Mouse (Mus musculus): Measurements from ENCODE around the gene Baz2b. TPM values are rescaled to one million over a fixed set of nuclear protein-coding genes. Genes with fewer than 3 reads are reported as not detected.

The Baz2b gene
- 10 to 100 TPM; 89.2 to 97.1 TPM for total RNA-seq (2021)
- long read RNA-seq, experiment 1, partial matches to known transcripts = 4 of 17 reads
- long read RNA-seq, experiment 1, other reads (novel, unspliced or antisense) = 7 of 17 reads
- long read RNA-seq, experiment 2, transcript Baz2b-205 (2 exons, 406 nt) = major isoform, 8 of 46 reads
- long read RNA-seq, experiment 2, partial matches to known transcripts = 11 of 46 reads
- long read RNA-seq, experiment 2, other reads (novel, unspliced or antisense) = 25 of 46 reads

GRCm38 (mm10) chr2:60209703-60210651, at the start of gene Baz2b, which contains the start of gene March7:
TSS of gene Baz2b (minus strand) at chr2:60209839.
TSS of gene March7 (plus strand) at chr2:60209887.
- peak; percentile 74 to 75 for DNase-seq (ENCODE audit: low spot score in 2 of 2)

- no peak for DNase-seq (ENCODE audit: low spot score in 2 of 2)
Measured at GRCm38 (mm10) chr2:60259186-60259585, 49.5 kb upstream of the Baz2b start.

GRCm38 (mm10) chr2:60256751-60257150, 47.1 kb upstream of the Baz2b start:
- no peak for DNase-seq (ENCODE audit: low spot score in 2 of 2)

GRCm38 (mm10) chr2:60253506-60253905, 43.9 kb upstream of the Baz2b start:
- DNase-seq (ENCODE audit: low spot score in 2 of 2) = no peak

GRCm38 (mm10) chr2:60252782-60253181, 43.1 kb upstream of the Baz2b start:
- no peak for DNase-seq (ENCODE audit: low spot score in 2 of 2)

- no peak for DNase-seq (ENCODE audit: low spot score in 2 of 2)
Measured at GRCm38 (mm10) chr2:60234506-60234905, 24.9 kb upstream of the Baz2b start.

GRCm38 (mm10) chr2:60233147-60233546, 23.5 kb upstream of the Baz2b start:
- DNase-seq (ENCODE audit: low spot score in 2 of 2) = no peak

GRCm38 (mm10) chr2:60230361-60230760, 20.7 kb upstream of the Baz2b start:
- no peak for DNase-seq (ENCODE audit: low spot score in 2 of 2)

- no peak for DNase-seq (ENCODE audit: low spot score in 2 of 2)
Measured at GRCm38 (mm10) chr2:60228470-60228869, 18.8 kb upstream of the Baz2b start.

- no peak for DNase-seq (ENCODE audit: low spot score in 2 of 2)
Measured at GRCm38 (mm10) chr2:60223489-60223888, 13.8 kb upstream of the Baz2b start.

GRCm38 (mm10) chr2:60221954-60222353, 12.3 kb upstream of the Baz2b start:
- no peak for DNase-seq (ENCODE audit: low spot score in 2 of 2)

GRCm38 (mm10) chr2:60221236-60221635, 11.6 kb upstream of the Baz2b start:
- DNase-seq (ENCODE audit: low spot score in 2 of 2) = no peak

GRCm38 (mm10) chr2:60217620-60218019, 8.0 kb upstream of the Baz2b start:
- DNase-seq (ENCODE audit: low spot score in 2 of 2) = no peak

GRCm38 (mm10) chr2:60216547-60217153, 7.0 kb upstream of the Baz2b start:
- DNase-seq (ENCODE audit: low spot score in 2 of 2) = no peak

- no peak for DNase-seq (ENCODE audit: low spot score in 2 of 2)
Measured at GRCm38 (mm10) chr2:60214683-60215082, 5.0 kb upstream of the Baz2b start.

GRCm38 (mm10) chr2:60212488-60212887, 2.8 kb upstream of the Baz2b start:
- no peak for DNase-seq (ENCODE audit: low spot score in 2 of 2)

- DNase-seq (ENCODE audit: low spot score in 2 of 2) = no peak
Measured at GRCm38 (mm10) chr2:60210821-60211220, 1.2 kb upstream of the Baz2b start.

- peak in 1 of 2 experiments; percentile 36 for DNase-seq (ENCODE audit: low spot score in 2 of 2)
Measured at GRCm38 (mm10) chr2:60209122-60209611, 472 bp downstream of the Baz2b start.

- DNase-seq (ENCODE audit: low spot score in 2 of 2) = no peak
Measured at GRCm38 (mm10) chr2:60205795-60206194, 3.8 kb downstream of the Baz2b start.

GRCm38 (mm10) chr2:60204162-60204561, 5.5 kb downstream of the Baz2b start:
- no peak for DNase-seq (ENCODE audit: low spot score in 2 of 2)

GRCm38 (mm10) chr2:60203733-60204132, 5.9 kb downstream of the Baz2b start:
- no peak for DNase-seq (ENCODE audit: low spot score in 2 of 2)

All from adrenal gland, postnatal 4 days (tissue).